Mouse (Mus musculus): ENCODE results near the gene Gm3159.
"Not testable (repeated sequence)": the region's sequence is repeated elsewhere in the genome, so short reads cannot be mapped to it uniquely, and the experiment has no call there.

- TF ChIP-seq POLR2A, CTCF (IDR thresholded peaks at IDR 0.05; ENCODE audit: extremely low read depth, insufficient read depth, low read length): not testable (repeated sequence)
Measured at GRCm38 (mm10) chr14:4398624-4399023, 1.3 kb downstream of the Gm3159 start.

All from cortical plate, adult 2 months (tissue).